Comparison of ENCODE assay signal across 8 mouse cellular contexts in the genomic region with DNA sequence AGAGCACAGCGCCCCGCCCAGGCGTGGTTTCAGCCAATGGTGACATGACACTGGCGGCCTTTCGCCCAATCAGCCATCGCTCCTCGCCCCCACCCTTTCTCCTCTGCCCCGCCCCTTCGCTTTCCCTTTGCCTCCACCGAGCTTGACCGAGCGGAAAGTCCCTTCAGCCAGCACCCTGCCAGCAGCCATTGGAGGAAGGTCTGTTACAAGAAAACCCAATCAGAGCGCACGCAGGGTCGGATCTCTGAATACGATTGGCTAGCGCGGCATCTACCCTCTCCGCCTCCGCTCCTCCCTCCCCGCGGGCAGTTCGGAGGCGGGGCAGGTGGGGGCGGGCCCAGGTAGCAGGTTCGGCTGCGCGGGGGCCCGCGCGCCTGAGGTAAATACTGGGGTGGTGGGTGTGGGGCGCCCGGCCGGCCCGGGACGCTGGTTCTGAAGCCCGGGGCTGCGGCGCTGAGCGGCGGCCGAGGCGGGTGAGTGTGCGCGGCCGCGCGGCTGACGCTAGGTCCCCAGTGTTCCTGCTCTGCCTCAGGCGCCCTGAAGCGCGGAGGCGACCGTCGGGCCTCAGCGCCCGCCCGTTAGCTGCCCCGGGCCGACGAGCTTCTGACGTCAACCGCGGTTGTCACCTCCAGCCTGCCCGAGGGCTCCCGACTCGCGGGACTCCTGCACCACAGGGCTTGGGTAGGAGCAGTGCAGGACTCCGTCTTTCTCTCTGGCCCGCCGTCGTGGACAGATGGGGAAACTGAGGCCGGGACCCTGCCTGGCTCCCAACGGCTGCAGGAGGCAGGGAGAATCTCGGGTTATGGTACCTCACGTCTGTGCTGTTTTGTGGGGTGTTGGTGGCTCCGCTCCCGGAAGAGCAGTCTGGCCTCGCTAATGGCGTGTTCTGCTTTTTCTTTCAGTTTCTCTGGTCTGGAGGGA. TPM values are rescaled to one million over a fixed set of nuclear protein-coding genes. Genes with fewer than 3 reads are reported as not detected.
A peak's percentile ranks its signal among the peaks of the same experiment; 100 is the strongest.
DNase-seq lines count a peak whose midpoint lies in the region; ATAC-seq and TF ChIP-seq lines count a peak whose summit lies in the region.

A gene (plus strand): TSS at position 308 of the 921 bp plus-strand sequence.

- H3K27ac ChIP-seq in heart, embryonic 11.5 days (ENCODE audit: low read depth, low read length) = peak within 1 kb of the TSS; percentile 54
- peak within 1 kb of the TSS; percentile 66 for H3K27ac ChIP-seq in kidney, embryonic 16.5 days (ENCODE audit: low read length)
- H3K27ac ChIP-seq in liver, adult 2 months (replicated peaks; ENCODE audit: insufficient read depth, low read depth, low read length) = peak within 1 kb of the TSS; percentile 85

- peak; percentile 71 for TF ChIP-seq POLR2A in brain, embryonic 14.5 days (IDR thresholded peaks at IDR 0.05; ENCODE audit: borderline replicate concordance, extremely low read depth, insufficient read depth, insufficient read length, poor library complexity, severe bottlenecking)
- peak; percentile 44; the same call in 1 of the 2 replicates for TF ChIP-seq POLR2A in liver, adult 2 months (IDR thresholded peaks at IDR 0.05; ENCODE audit: extremely low read depth, insufficient read depth, low read length)
- TF ChIP-seq POLR2A in myocyte (IDR thresholded peaks at IDR 0.05; ENCODE audit: insufficient read length, low read depth) = peak; percentile 20

- WGBS in heart, embryonic 11.5 days (ENCODE audit: insufficient replicate concordance) = under 1% methylated on average over 80 of the region's 80 CpGs
- under 1% methylated on average over 71 of the region's 80 CpGs for WGBS in kidney, embryonic 16.5 days
- WGBS in liver, adult 2 months = under 1% methylated on average over 80 of the region's 80 CpGs

- H3K9ac ChIP-seq in heart, embryonic 11.5 days (ENCODE audit: low read depth, low read length) = peak within 1 kb of the TSS; percentile 78
- peak within 1 kb of the TSS; percentile 77 for H3K9ac ChIP-seq in kidney, embryonic 16.5 days (replicated peaks; ENCODE audit: low read length)
- H3K9ac ChIP-seq in liver, adult 2 months (ENCODE audit: low read depth, low read length) = peak within 1 kb of the TSS; percentile 87

- peak within 1 kb of the TSS; percentile 95 for H3ac ChIP-seq in C2C12 (ENCODE audit: control insufficient read depth, insufficient read length, low read depth)
- H3ac ChIP-seq in myocyte (ENCODE audit: control insufficient read depth, insufficient read length) = peak within 1 kb of the TSS; percentile 54

- H3K4me3 ChIP-seq in C2C12 (ENCODE audit: insufficient read depth, poor library complexity, severe bottlenecking) (peak within 1 kb of the TSS; percentile 94), myocyte (peak within 1 kb of the TSS; percentile 68)
- peak within 1 kb of the TSS; percentile 73 for H3K4me3 ChIP-seq in erythroblast, embryonic 14.5 days (replicated peaks)
- peak within 1 kb of the TSS; percentile 94 for H3K4me3 ChIP-seq in heart, embryonic 11.5 days (ENCODE audit: low read depth, low read length)
- H3K4me3 ChIP-seq in kidney, embryonic 16.5 days (ENCODE audit: low read length) = peak within 1 kb of the TSS; percentile 75
- peak within 1 kb of the TSS; percentile 95 for H3K4me3 ChIP-seq in liver, adult 2 months (ENCODE audit: insufficient read depth, low read depth, low read length)

- ATAC-seq in heart, embryonic 11.5 days (replicated peaks; ENCODE audit: insufficient number of reproducible peaks, low FRiP score, low TSS enrichment) = peak; percentile 99
- ATAC-seq in kidney, embryonic 16.5 days (ENCODE audit: low FRiP score, low TSS enrichment) = peak; percentile 100

- H3K79me3 ChIP-seq in C2C12 (ENCODE audit: low read depth) = peaks cover 21% of the 10 kb centered on the region

- H3K4me1 ChIP-seq in erythroblast, embryonic 14.5 days (ENCODE audit: control insufficient read depth) = peaks cover 33% of the 10 kb centered on the region
- H3K4me1 ChIP-seq in heart, embryonic 11.5 days (ENCODE audit: control insufficient read depth, insufficient read depth, low read length) = 0 out of 2 replicates have a peak, but pooled peaks cover 2% of the 10 kb centered on the region
- H3K4me1 ChIP-seq in kidney, embryonic 16.5 days (ENCODE audit: insufficient read depth, low read length) = peaks cover 15% of the 10 kb centered on the region
- peaks cover 4% of the 10 kb centered on the region; the same call in 1 of the 2 replicates for H3K4me1 ChIP-seq in liver, adult 2 months (ENCODE audit: control insufficient read depth, insufficient read depth, low read length)

- no peak for TF ChIP-seq CTCF in C2C12 (IDR thresholded peaks at IDR 0.05; ENCODE audit: control insufficient read depth, insufficient read depth, insufficient read length)
- TF ChIP-seq CTCF in brain, embryonic 14.5 days (IDR thresholded peaks at IDR 0.05; ENCODE audit: borderline replicate concordance, extremely low read depth, insufficient read depth, insufficient read length) = no peak
- TF ChIP-seq CTCF in liver, adult 2 months (IDR thresholded peaks at IDR 0.05; ENCODE audit: low read depth, low read length) = no peak

- H3K9me3 ChIP-seq in erythroblast, embryonic 14.5 days (ENCODE audit: control insufficient read depth, low read length) = no peaks in the 10 kb centered on the region
- no peaks in the 10 kb centered on the region for H3K9me3 ChIP-seq in heart, embryonic 11.5 days (replicated peaks; ENCODE audit: control insufficient read depth, low read length)
- no peaks in the 10 kb centered on the region for H3K9me3 ChIP-seq in kidney, embryonic 16.5 days (ENCODE audit: low read length)

- peak; percentile 100 for DNase-seq in brain, embryonic 14.5 days (ENCODE audit: low read depth)
- DNase-seq in liver, adult 2 months (ENCODE audit: extremely low read depth, low read depth, low spot score) = peak; percentile 98
- DNase-seq in splenic B cell, adult 2 months (ENCODE audit: low read depth, low spot score) = peak; percentile 99

- H3K36me3 ChIP-seq in C2C12 (ENCODE audit: control insufficient read depth, insufficient read depth) = no peaks in the 10 kb centered on the region
- H3K36me3 ChIP-seq in erythroblast, embryonic 14.5 days (ENCODE audit: control insufficient read depth) = no peaks in the 10 kb centered on the region
- no peaks in the 10 kb centered on the region for H3K36me3 ChIP-seq in heart, embryonic 11.5 days (ENCODE audit: control insufficient read depth, insufficient read depth, low read length)
- H3K36me3 ChIP-seq in kidney, embryonic 16.5 days (ENCODE audit: insufficient read depth, low read length) = no peaks in the 10 kb centered on the region
- H3K36me3 ChIP-seq in liver, adult 2 months (ENCODE audit: control insufficient read depth, insufficient read depth, low read length) = no peaks in the 10 kb centered on the region
- H3K36me3 ChIP-seq in myocyte (ENCODE audit: control insufficient read depth, insufficient read depth) = no peaks in the 10 kb centered on the region
- H3K36me3 ChIP-seq in splenic B cell, adult 2 months (ENCODE audit: control insufficient read depth, insufficient read depth, low read length, poor library complexity, severe bottlenecking) = 0 out of 2 replicates have a peak, but pooled peaks cover 2% of the 10 kb centered on the region

- H3K27me3 ChIP-seq in C2C12 (ENCODE audit: control insufficient read depth, insufficient read depth, insufficient read length) = no peaks in the 10 kb centered on the region
- H3K27me3 ChIP-seq in erythroblast, embryonic 14.5 days (ENCODE audit: control insufficient read depth) = no peaks in the 10 kb centered on the region
- no peaks in the 10 kb centered on the region for H3K27me3 ChIP-seq in heart, embryonic 11.5 days (ENCODE audit: control insufficient read depth, insufficient read depth, low read length)
- no peaks in the 10 kb centered on the region for H3K27me3 ChIP-seq in kidney, embryonic 16.5 days (ENCODE audit: insufficient read depth, low read length)
- H3K27me3 ChIP-seq in liver, adult 2 months (ENCODE audit: control insufficient read depth, insufficient read depth, low read length) = no peaks in the 10 kb centered on the region
- no peaks in the 10 kb centered on the region for H3K27me3 ChIP-seq in myocyte (ENCODE audit: control insufficient read depth, insufficient read depth, insufficient read length)
- H3K27me3 ChIP-seq in splenic B cell, adult 2 months (ENCODE audit: control insufficient read depth, insufficient read depth, low read length, poor library complexity, severe bottlenecking) = no peaks in the 10 kb centered on the region

- peak within 1 kb of the TSS; percentile 81 for H3K4me2 ChIP-seq in heart, embryonic 11.5 days
- H3K4me2 ChIP-seq in kidney, embryonic 16.5 days (replicated peaks; ENCODE audit: low read depth, low read length) = peak within 1 kb of the TSS; percentile 80
- peak within 1 kb of the TSS; percentile 87 for H3K4me2 ChIP-seq in myocyte (ENCODE audit: low read depth)

- H3K79me2 ChIP-seq in C2C12 (ENCODE audit: control insufficient read depth, insufficient read depth) (peaks cover 39% of the 10 kb centered on the region), myocyte (ENCODE audit: control insufficient read depth, insufficient read depth) (peaks cover 31% of the 10 kb centered on the region)
- peaks cover 6% of the 10 kb centered on the region; the same call in 1 of the 2 replicates for H3K79me2 ChIP-seq in liver, adult 2 months (ENCODE audit: control insufficient read depth, insufficient read depth, low read length)

TF ChIP-seq in C2C12, 6 proteins besides CTCF, POLR2A, EP300 and RAD21:
- TF ChIP-seq MYOG (IDR thresholded peaks at IDR 0.05; ENCODE audit: control insufficient read depth, extremely low read depth, insufficient read length) (no peak), MYOD1 (IDR thresholded peaks at IDR 0.05; ENCODE audit: control insufficient read depth, insufficient read length, low read depth) (no peak), MAX (IDR thresholded peaks at IDR 0.05) (peak; percentile 14), USF1 (IDR thresholded peaks at IDR 0.05; ENCODE audit: low read depth) (no peak)

TF ChIP-seq in myocyte, 11 proteins besides CTCF, POLR2A, EP300 and RAD21:
- TF ChIP-seq POLR2AphosphoS2 (IDR thresholded peaks at IDR 0.05; ENCODE audit: insufficient read length, low read depth) = no peak
- peak in 1 of 3 experiments; percentile 41 for TF ChIP-seq MYOD1 (IDR thresholded peaks at IDR 0.05; ENCODE audit: control insufficient read depth in 1 of 3, insufficient read length in 2 of 3, low read depth in 2 of 3)
- peak; percentile 8 for TF ChIP-seq SRF (IDR thresholded peaks at IDR 0.05; ENCODE audit: control insufficient read depth, insufficient read length, low read depth)
TF ChIP-seq in myocyte: peak in this region for 2.

RNA-seq across cellular contexts. Expression of the gene that starts here (rescaled TPM):
- polyA plus RNA-seq in C2C12 (2012; fragmentation: generic; extraction: Trizol) (5.8 TPM), myocyte (2012; fragmentation: generic; extraction: Trizol) (5.6 TPM)
- 9.5 and 12.7 TPM in 2 replicates for polyA plus RNA-seq in brain, embryonic 14.5 days (2012; rRNA removed)
- polyA plus RNA-seq in erythroblast, embryonic 14.5 days (2012) = 0.04 TPM in 2 replicates
- polyA plus RNA-seq in heart, embryonic 11.5 days (2014; fragmentation: Nextera tagmentation; extraction: Ambion mirVana) = 10.2 and 11.5 TPM in 2 replicates
- polyA plus RNA-seq in kidney, embryonic 16.5 days (2015; fragmentation: Nextera tagmentation; extraction: Ambion mirVana) = 13.1 and 15.2 TPM in 2 replicates
- total RNA-seq in liver, adult 2 months (2014; rRNA removed) = 16.5 and 17.5 TPM in 2 replicates
- polyA plus RNA-seq in liver, adult 2 months (2012; rRNA removed) = 3.1 and 3.2 TPM in 2 replicates

Comparison
In these comparisons a context has a peak if more than half of its experiments do, and no peak if none do; other contexts are left out.
1. Peak in every context shown above with its lines: DNase-seq, ATAC-seq, H3K4me3 ChIP-seq and H3K27ac ChIP-seq.
2. POLR2A ChIP-seq: peak in every context shown above with its lines; median percentile 71 in brain, embryonic 14.5 days; 44 in liver, adult 2 months; 20 in myocyte.